Mouse (Mus musculus) neural tube, embryonic 11.5 days (tissue): ENCODE measurements around the gene Scrg1. TPM values are rescaled to one million over a fixed set of nuclear protein-coding genes. Genes with fewer than 3 reads are reported as not detected.
"Not testable (repeated sequence)": the region's sequence is repeated elsewhere in the genome, so short reads cannot be mapped to it uniquely, and the experiment has no call there.

Experiments
- ATAC-seq: fragments of 200-750 bp; cut with Nextera tagmentation; 2 replicates; pipeline ENCODE4 v1.8.0; 2017; ENCODE audit warnings: moderate number of reproducible peaks, mild to moderate bottlenecking, moderate TSS enrichment, moderate library complexity; ENCODE audit not compliant: insufficient read depth, low FRiP score, low TSS enrichment
- DNase-seq: peaks from one replicate; pipeline ENCODE4 v3.0.0-alpha.2; 2015; ENCODE audit warnings: low spot score
- H3K27ac ChIP-seq: fragments of 300-500 bp; sonication (generic); 2 replicates; pipeline ENCODE4 v1.5.1; 2014; ENCODE audit warnings: low read depth, mild to moderate bottlenecking, low read length
- H3K27me3 ChIP-seq: fragments of 300-500 bp; sonication (generic); 2 replicates; pipeline ENCODE4 v1.6.1; 2014; ENCODE audit warnings: mild to moderate bottlenecking, low read length, mixed read lengths; ENCODE audit not compliant: control insufficient read depth, insufficient read depth
- H3K36me3 ChIP-seq: fragments of 300-500 bp; sonication (generic); 2 replicates; pipeline ENCODE4 v1.6.1; 2014; ENCODE audit warnings: mild to moderate bottlenecking, low read length, moderate library complexity, mixed read lengths; ENCODE audit not compliant: control insufficient read depth, insufficient read depth
- H3K4me1 ChIP-seq: fragments of 300-500 bp; sonication (generic); 2 replicates; pipeline ENCODE4 v1.6.1; 2014; ENCODE audit warnings: low read length, mixed read lengths; ENCODE audit not compliant: control insufficient read depth, insufficient read depth
- H3K4me2 ChIP-seq: fragments of 300-500 bp; sonication (generic); 2 replicates; pipeline ENCODE4 v1.6.1; 2014; ENCODE audit warnings: low read depth, mild to moderate bottlenecking, moderate library complexity
- H3K4me3 ChIP-seq: fragments of 300-500 bp; sonication (generic); 2 replicates; pipeline ENCODE4 v1.5.1; 2014; ENCODE audit warnings: low read depth, low read length
- H3K9ac ChIP-seq: fragments of 300-500 bp; sonication (generic); 2 replicates; pipeline ENCODE4 v1.6.1; 2014; ENCODE audit warnings: mild to moderate bottlenecking, low read length
- H3K9me3 ChIP-seq: fragments of 300-500 bp; sonication (generic); 2 replicates; pipeline ENCODE4 v1.6.1; 2016; ENCODE audit warnings: low read length; ENCODE audit not compliant: control insufficient read depth
- WGBS: fragments of 180-500 bp; shearing (Covaris S2); extraction: QIAGEN DNeasy Blood & Tissue Kit; methylation state at CpG from one replicate; pipeline ENCODE4 v1.1.7; 2014; 5-methylcytosine and 5-hydroxymethylcytosine counted together
- polyA plus RNA-seq: library from polyadenylated mRNA; unstranded; fragments of >200 nt; fragmentation: Nextera tagmentation; extraction: Ambion mirVana; gene quantifications from 2 replicates; pipeline ENCODE4 v1.2.1, GENCODE M21; 2014

The Scrg1 gene
- polyA plus RNA-seq, 1 experiment from 2014 or later = 1.9 TPM

- Histone ChIP-seq H3K27ac (no peak overlapping the region), H3K4me2 (no peak overlapping the region), H3K27me3 (no peaks in the 10 kb centered on the region), H3K4me1 (no peaks in the 10 kb centered on the region), H3K4me3 (no peak overlapping the region), H3K9ac (no peak overlapping the region), H3K9me3 (no peaks in the 10 kb centered on the region), H3K36me3 (no peaks in the 10 kb centered on the region)
- DNase-seq (no peak), ATAC-seq (no peak)
- 84% methylated on average over 4 of the region's 4 CpGs for whole genome bisulfite sequencing
These were observed 51.9 kb downstream of the Scrg1 start for GRCm38 (mm10) chr8:57507556-57508063.

- H3K27me3 ChIP-seq = no peaks in the 10 kb centered on the region
- H3K4me3 ChIP-seq = no peak overlapping the region
- H3K9me3 ChIP-seq = no peaks in the 10 kb centered on the region
- no peak overlapping the region for H3K9ac ChIP-seq
- ATAC-seq = no peak
- DNase-seq = no peak
- 87% methylated on average over 4 of the region's 4 CpGs for WGBS
- no peaks in the 10 kb centered on the region for H3K4me1 ChIP-seq
- no peak overlapping the region for H3K4me2 ChIP-seq
- no peaks in the 10 kb centered on the region for H3K36me3 ChIP-seq
- H3K27ac ChIP-seq = no peak overlapping the region
These were observed 52.9 kb downstream of the Scrg1 start for GRCm38 (mm10) chr8:57508657-57509056.

- no peak for DNase-seq
- ATAC-seq = peak; percentile 17
These were observed 55.1 kb downstream of the Scrg1 start for GRCm38 (mm10) chr8:57510791-57511315.

GRCm38 (mm10) chr8:57511316-57512118 lies 55.8 kb downstream of the Scrg1 start, which contains the start of gene Hmgb2:
Gene Hmgb2 (plus strand): TSS chr8:57511907.
- Histone ChIP-seq H3K27me3 (no peaks in the 10 kb centered on the region), H3K9ac (peak within 1 kb of the TSS; percentile 100), H3K27ac (peak within 1 kb of the TSS; percentile 100), H3K4me3 (peak within 1 kb of the TSS; percentile 94), H3K4me1 (no peaks in the 10 kb centered on the region), H3K4me2 (peak within 1 kb of the TSS; percentile 83), H3K36me3 (no peaks in the 10 kb centered on the region), H3K9me3 (no peaks in the 10 kb centered on the region)
- DNase-seq (peak; percentile 100), ATAC-seq (peak; percentile 99)
- WGBS = under 1% methylated on average over 61 of the region's 63 CpGs

More at GRCm38 (mm10) chr8:57510791-57511315, 55.1 kb downstream of the Scrg1 start:
- H3K27ac ChIP-seq = peak overlapping the region; percentile 84
- H3K4me3 ChIP-seq = peak overlapping the region; percentile 94
- H3K36me3 ChIP-seq = no peaks in the 10 kb centered on the region
- H3K4me1 ChIP-seq = no peaks in the 10 kb centered on the region
- H3K27me3 ChIP-seq = no peaks in the 10 kb centered on the region
- no peaks in the 10 kb centered on the region for H3K9me3 ChIP-seq
- WGBS = 3% methylated on average over 27 of the region's 31 CpGs
- H3K9ac ChIP-seq = peak overlapping the region; percentile 91
- peak overlapping the region; percentile 83 for H3K4me2 ChIP-seq

- peak overlapping the region; percentile 100 for H3K27ac ChIP-seq
- peak overlapping the region; percentile 94 for H3K4me3 ChIP-seq
- H3K9ac ChIP-seq = peak overlapping the region; percentile 100
- H3K27me3 ChIP-seq = no peaks in the 10 kb centered on the region
- H3K4me1 ChIP-seq = no peaks in the 10 kb centered on the region
- ATAC-seq = peak; percentile 59
- no peaks in the 10 kb centered on the region for H3K36me3 ChIP-seq
- DNase-seq = peak; percentile 74
- H3K9me3 ChIP-seq = no peaks in the 10 kb centered on the region
- H3K4me2 ChIP-seq = peak overlapping the region; percentile 57
- under 1% methylated on average over 62 of the region's 96 CpGs for WGBS
These were observed 56.7 kb downstream of the Scrg1 start for GRCm38 (mm10) chr8:57512141-57513056.

- Histone ChIP-seq H3K9ac (peak overlapping the region; percentile 100), H3K4me2 (peak overlapping the region; percentile 57), H3K4me3 (peak overlapping the region; percentile 94)
- not testable (repeated sequence) for H3K4me1 ChIP-seq, H3K27ac ChIP-seq, H3K36me3 ChIP-seq, H3K27me3 ChIP-seq, DNase-seq, ATAC-seq, H3K9me3 ChIP-seq
- 31% methylated on average over 10 of the region's 10 CpGs for WGBS
These were observed 57.5 kb downstream of the Scrg1 start for GRCm38 (mm10) chr8:57513178-57513661.

- 92% methylated on average over 4 of the region's 5 CpGs for WGBS
- DNase-seq, H3K9me3 ChIP-seq, H3K27me3 ChIP-seq, H3K4me3 ChIP-seq, H3K9ac ChIP-seq, ATAC-seq, H3K4me1 ChIP-seq, H3K36me3 ChIP-seq, H3K4me2 ChIP-seq, H3K27ac ChIP-seq: not testable (repeated sequence)
These were observed 61.0 kb downstream of the Scrg1 start for GRCm38 (mm10) chr8:57516685-57517084.

GRCm38 (mm10) chr8:57517723-57518122 lies 62.0 kb downstream of the Scrg1 start:
- no peak for DNase-seq
- H3K27ac ChIP-seq = no peak overlapping the region
- ATAC-seq = no peak
- no peaks in the 10 kb centered on the region for H3K9me3 ChIP-seq
- no peaks in the 10 kb centered on the region for H3K36me3 ChIP-seq
- H3K27me3 ChIP-seq = no peaks in the 10 kb centered on the region
- H3K4me3 ChIP-seq = no peak overlapping the region
- no peak overlapping the region for H3K9ac ChIP-seq
- H3K4me1 ChIP-seq = no peaks in the 10 kb centered on the region
- H3K4me2 ChIP-seq = no peak overlapping the region
- 93% methylated on average over 3 of the region's 3 CpGs for WGBS
